Mouse (Mus musculus) left cerebral cortex, postnatal 25 days (tissue): ENCODE measurements around the gene Gadd45g. TPM values are rescaled to one million over a fixed set of nuclear protein-coding genes. Genes with fewer than 3 reads are reported as not detected.
A peak's percentile ranks its signal among the peaks of the same experiment; 100 is the strongest.
"Not testable (repeated sequence)": the region's sequence is repeated elsewhere in the genome, so short reads cannot be mapped to it uniquely, and the experiment has no call there.

Experiments
- DNase-seq, 2 experiments: peaks; one replicate each; pipeline ENCODE4 v3.0.0; 2022; ENCODE audit warnings: low spot score in 2 of 2, mixed read lengths in 1 of 2
- intact Hi-C: fragments of 180-260 bp; cut with DNase I; formaldehyde crosslinking; loops from one replicate; pipeline ENCODE4 v1.15.1; 2025
- total RNA-seq, 2 experiments: library from RNA; stranded (reverse); gene quantifications; 2 replicates each; pipeline ENCODE4 v1.2.3; 2021

Gene Gadd45g
- total RNA-seq, 2 experiments from 2014 or later = 11.6 to 16.9 TPM

- intact Hi-C loops = loop anchor here (5.0 kb wide), 1 partner anchor 179 kb away; the partner anchor contains the start of gene Secisbp2
- DNase-seq = peak in 1 of 2 experiments; percentile 48
Observed at GRCm38 (mm10) chr13:51830744-51831450, 15.6 kb upstream of the Gadd45g start.

GRCm38 (mm10) chr13:51832491-51832890, 14.0 kb upstream of the Gadd45g start:
- DNase-seq = no peak
- intact Hi-C loops = loop anchor here (5.0 kb wide), 1 partner anchor 180 kb away; the partner anchor contains the start of gene Secisbp2

- intact Hi-C loops = loop anchor here (5.0 kb wide), 1 partner anchor 181 kb away; the partner anchor contains the start of gene Secisbp2
- no peak for DNase-seq
Observed at GRCm38 (mm10) chr13:51833611-51834010, 12.9 kb upstream of the Gadd45g start.

GRCm38 (mm10) chr13:51834024-51834423, 12.5 kb upstream of the Gadd45g start:
- intact Hi-C loops = loop anchor here (5.0 kb wide), 1 partner anchor 182 kb away; the partner anchor contains the start of gene Secisbp2
- not testable (repeated sequence) for DNase-seq

- intact Hi-C loops = loop anchor here (5.0 kb wide), 1 partner anchor 182 kb away; the partner anchor contains the start of gene Secisbp2
- no peak for DNase-seq
Observed at GRCm38 (mm10) chr13:51834520-51834919, 12.0 kb upstream of the Gadd45g start.

GRCm38 (mm10) chr13:51835208-51835607, 11.3 kb upstream of the Gadd45g start:
- DNase-seq = not testable (repeated sequence)
- intact Hi-C loops = loop anchor here (5.0 kb wide), 1 partner anchor 792 kb away; no protein-coding TSS in a partner anchor

GRCm38 (mm10) chr13:51837402-51837801, 9.1 kb upstream of the Gadd45g start:
- intact Hi-C loops = loop anchor here (5.0 kb wide), 1 partner anchor 790 kb away; no protein-coding TSS in a partner anchor
- no peak for DNase-seq

- intact Hi-C loops = loop anchor here (1.0 to 10.0 kb wide), 3 partner anchors 384 to 788 kb away; partner anchors contain the start of gene Diras2
Observed at GRCm38 (mm10) chr13:51839250-51840026, 7.0 kb upstream of the Gadd45g start.

GRCm38 (mm10) chr13:51840702-51841101, 5.8 kb upstream of the Gadd45g start:
- intact Hi-C loops = loop anchor here (10.0 kb wide), 1 partner anchor 694 kb away; the partner anchor contains the start of gene Diras2
- DNase-seq = no peak

More at GRCm38 (mm10) chr13:51839250-51840026, 7.0 kb upstream of the Gadd45g start:
- DNase-seq = peak in 1 of 2 experiments; percentile 68

- intact Hi-C loops = loop anchor here (10.0 kb wide), 1 partner anchor 693 kb away; the partner anchor contains the start of gene Diras2
- DNase-seq = no peak
Observed at GRCm38 (mm10) chr13:51841541-51842115, 4.8 kb upstream of the Gadd45g start.

- intact Hi-C loops = loop anchor here (10.0 kb wide), 1 partner anchor 693 kb away; the partner anchor contains the start of gene Diras2
- DNase-seq = no peak
Observed at GRCm38 (mm10) chr13:51842191-51842590, 4.3 kb upstream of the Gadd45g start.

- intact Hi-C loops = loop anchor here (10.0 kb wide), 1 partner anchor 692 kb away; the partner anchor contains the start of gene Diras2
- peak in 1 of 2 experiments; percentile 26 for DNase-seq
Observed at GRCm38 (mm10) chr13:51842773-51843172, 3.7 kb upstream of the Gadd45g start.

GRCm38 (mm10) chr13:51843298-51843697, 3.2 kb upstream of the Gadd45g start:
- intact Hi-C loops = loop anchor here (10.0 kb wide), 1 partner anchor 692 kb away; the partner anchor contains the start of gene Diras2
- DNase-seq = no peak

GRCm38 (mm10) chr13:51844118-51844517, 2.4 kb upstream of the Gadd45g start:
- DNase-seq = no peak
- intact Hi-C loops = loop anchor here (10.0 kb wide), 1 partner anchor 691 kb away; the partner anchor contains the start of gene Diras2

GRCm38 (mm10) chr13:51844661-51845060, 1.8 kb upstream of the Gadd45g start:
- intact Hi-C loops = loop anchor here (1.0 to 10.0 kb wide), 3 partner anchors 258 to 690 kb away; partner anchors contain the start of gene Diras2
- peak; percentile 56 to 63 for DNase-seq

- DNase-seq = peak; percentile 32 to 42
- intact Hi-C loops = loop anchor here (1.0 to 10.0 kb wide), 3 partner anchors 257 to 690 kb away; partner anchors contain the start of gene Diras2
Observed at GRCm38 (mm10) chr13:51845072-51845471, 1.4 kb upstream of the Gadd45g start.

GRCm38 (mm10) chr13:51845591-51846191, 787 bp upstream of the Gadd45g start:
- peak; percentile 69 for DNase-seq
- intact Hi-C loops = loop anchor here (1.0 to 10.0 kb wide), 6 partner anchors 115 to 689 kb away; partner anchors contain the start of gene Diras2
